Mouse (Mus musculus): ENCODE data around the gene 1520401A03Rik.

DNA sequence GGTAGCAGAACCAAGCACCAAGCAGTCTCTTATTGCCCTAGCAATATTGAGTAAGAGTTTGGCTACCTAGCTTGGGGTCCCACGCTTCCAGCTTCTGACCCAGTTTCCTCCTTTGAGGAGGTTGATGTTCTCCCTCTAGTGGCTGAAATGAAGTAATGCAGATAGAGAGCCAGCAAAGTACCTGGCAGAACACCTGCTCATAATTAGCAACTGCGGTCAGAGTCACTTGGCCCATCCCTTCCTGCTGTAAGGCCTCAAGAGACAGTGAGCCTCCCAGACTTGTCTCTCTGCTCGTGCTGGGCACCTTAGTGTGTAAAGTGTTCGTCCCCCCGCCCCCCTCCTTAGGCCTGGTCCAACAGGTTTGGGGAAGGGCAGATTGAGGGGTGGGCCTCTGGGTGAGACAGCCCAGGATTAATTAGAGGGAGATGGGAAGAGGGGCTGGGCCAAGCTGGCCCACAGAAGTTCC, 58.0 kb downstream of the 1520401A03Rik start:
- TF ChIP-seq CTCF (IDR thresholded peaks at IDR 0.05; ENCODE audit: low read depth, low read length), result peak; percentile 66
- TF ChIP-seq POLR2A (IDR thresholded peaks at IDR 0.05; ENCODE audit: borderline replicate concordance, low read depth, low read length), result no peak
